Mouse (Mus musculus): ENCODE measurements around the gene Gm28230.

Gene Gm28230

DNA sequence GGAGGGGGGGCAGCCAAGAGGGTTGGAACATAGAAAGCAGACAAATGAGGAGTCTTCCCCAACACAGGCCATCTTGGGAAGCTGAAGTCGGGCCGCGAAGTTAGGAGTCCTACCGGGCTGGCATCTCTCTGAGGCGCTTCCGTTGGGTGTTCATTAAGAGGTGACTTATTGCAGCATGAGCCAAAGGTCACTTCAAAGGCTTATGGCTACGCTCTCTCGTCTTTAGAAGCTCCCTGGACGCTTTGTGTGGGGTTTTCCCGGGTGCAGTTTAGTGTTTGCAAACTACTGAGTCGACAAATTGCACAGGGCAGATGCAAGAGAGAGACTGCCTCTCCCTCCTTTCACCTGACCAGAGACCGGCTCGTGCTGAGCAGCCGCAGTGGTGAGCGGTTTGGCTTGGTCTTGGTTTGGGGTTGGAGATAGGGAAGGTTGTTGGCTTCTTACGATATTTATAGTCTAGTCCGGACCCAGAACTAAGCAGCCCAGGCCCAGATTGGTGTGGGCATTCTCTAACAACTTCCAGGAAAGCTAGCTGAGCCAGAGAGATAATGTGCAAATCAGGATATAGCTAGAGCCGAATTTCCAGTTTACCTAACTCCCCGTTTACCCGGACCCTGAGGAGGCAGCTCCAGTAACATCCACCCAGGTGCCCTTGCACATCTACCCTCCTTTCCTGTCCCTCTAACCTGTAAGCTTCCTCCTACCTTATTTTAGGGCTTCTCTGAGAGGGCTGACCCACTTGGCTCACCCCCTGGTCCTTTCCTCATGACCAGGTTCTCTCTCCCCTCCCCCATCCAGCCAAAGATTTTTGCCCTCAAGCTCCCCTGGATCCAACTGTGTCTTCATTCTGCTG is 12.3 kb downstream of the Gm28230 start:
- DNase-seq (ENCODE audit: extremely low read depth, low read depth, low spot score): peak; percentile 89

GRCm38 (mm10) chr2:74739476-74739800 is 12.9 kb downstream of the Gm28230 start:
- no peak for DNase-seq (ENCODE audit: extremely low read depth, low read depth, low spot score)

GRCm38 (mm10) chr2:74739869-74740268 is 13.3 kb downstream of the Gm28230 start:
- DNase-seq (ENCODE audit: extremely low read depth, low read depth, low spot score): no peak

- DNase-seq (ENCODE audit: extremely low read depth, low read depth, low spot score): no peak
These were observed 14.0 kb downstream of the Gm28230 start for GRCm38 (mm10) chr2:74740311-74741091.

GRCm38 (mm10) chr2:74741252-74741978 is 14.9 kb downstream of the Gm28230 start:
- no peak for DNase-seq (ENCODE audit: extremely low read depth, low read depth, low spot score)

- no peak for DNase-seq (ENCODE audit: extremely low read depth, low read depth, low spot score)
These were observed 15.4 kb downstream of the Gm28230 start for GRCm38 (mm10) chr2:74741979-74742277.

DNA sequence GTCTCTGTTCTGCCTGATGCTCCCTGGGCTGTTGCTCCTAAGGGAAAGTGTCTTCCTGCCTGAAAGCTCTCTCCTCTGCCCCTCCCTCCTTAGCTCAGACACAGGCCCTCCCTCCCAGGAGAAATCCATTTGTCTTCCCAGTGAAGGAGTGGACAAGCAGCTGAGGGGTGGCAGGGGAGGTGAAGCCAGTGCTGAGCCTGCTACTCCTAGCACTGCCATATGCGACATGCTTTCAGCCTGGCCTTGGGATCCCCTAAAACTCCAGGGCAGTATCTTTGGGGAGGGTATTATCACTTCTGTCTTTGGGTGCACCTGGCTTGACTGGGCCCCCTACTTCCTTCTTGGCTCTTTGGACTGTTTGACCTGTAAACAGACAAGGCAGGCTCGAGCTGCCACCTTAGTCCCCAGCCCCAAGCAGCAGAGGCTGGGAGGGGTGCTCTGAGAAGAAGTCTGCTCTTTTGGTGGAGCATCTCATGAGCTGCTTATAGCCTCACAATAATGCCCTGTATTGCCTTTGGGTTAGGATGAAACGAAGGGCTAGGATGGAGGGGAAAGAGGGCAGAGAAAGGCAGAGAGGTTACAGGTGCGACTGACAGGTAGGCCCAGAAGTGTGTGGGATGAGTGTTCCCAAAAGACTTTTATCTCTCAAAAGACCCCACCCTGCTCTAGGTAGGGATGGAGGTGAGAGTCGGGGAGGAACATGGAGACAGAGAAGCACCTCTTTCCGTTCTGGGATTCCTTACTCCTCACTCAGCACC is 19.2 kb downstream of the Gm28230 start:
- no peak for DNase-seq (ENCODE audit: extremely low read depth, low read depth, low spot score)

- DNase-seq (ENCODE audit: extremely low read depth, low read depth, low spot score): no peak
These were observed 19.9 kb downstream of the Gm28230 start for GRCm38 (mm10) chr2:74746298-74746921.

DNA sequence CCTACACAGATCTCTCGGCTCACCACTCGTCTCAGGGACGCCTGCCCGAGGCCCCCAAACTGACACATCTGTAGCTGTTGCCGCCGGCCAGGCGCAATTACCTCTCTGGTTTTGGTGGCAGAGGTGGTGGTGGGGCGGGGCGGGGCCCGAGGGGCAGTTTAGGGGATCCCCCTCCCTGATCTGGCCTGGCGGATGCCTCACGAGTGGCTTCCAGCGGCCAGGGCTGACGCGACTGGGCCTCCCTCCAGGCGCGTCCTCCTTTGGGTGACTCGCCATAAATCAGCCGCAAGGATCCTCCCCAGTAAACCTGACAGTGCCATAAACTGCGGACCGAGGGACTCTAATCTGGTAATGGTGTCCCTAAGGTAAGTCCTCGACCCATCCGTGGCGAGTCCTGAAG is 20.5 kb downstream of the Gm28230 start:
- no peak for DNase-seq (ENCODE audit: extremely low read depth, low read depth, low spot score)

GRCm38 (mm10) chr2:74747661-74748141 is 21.2 kb downstream of the Gm28230 start:
- DNase-seq (ENCODE audit: extremely low read depth, low read depth, low spot score): no peak

- no peak for DNase-seq (ENCODE audit: extremely low read depth, low read depth, low spot score)
These were observed 22.0 kb downstream of the Gm28230 start for GRCm38 (mm10) chr2:74748436-74748995.

GRCm38 (mm10) chr2:74749337-74750121 is 23.0 kb downstream of the Gm28230 start:
- no peak for DNase-seq (ENCODE audit: extremely low read depth, low read depth, low spot score)

- DNase-seq (ENCODE audit: extremely low read depth, low read depth, low spot score): no peak
These were observed 24.3 kb downstream of the Gm28230 start for GRCm38 (mm10) chr2:74750731-74751250.

DNA sequence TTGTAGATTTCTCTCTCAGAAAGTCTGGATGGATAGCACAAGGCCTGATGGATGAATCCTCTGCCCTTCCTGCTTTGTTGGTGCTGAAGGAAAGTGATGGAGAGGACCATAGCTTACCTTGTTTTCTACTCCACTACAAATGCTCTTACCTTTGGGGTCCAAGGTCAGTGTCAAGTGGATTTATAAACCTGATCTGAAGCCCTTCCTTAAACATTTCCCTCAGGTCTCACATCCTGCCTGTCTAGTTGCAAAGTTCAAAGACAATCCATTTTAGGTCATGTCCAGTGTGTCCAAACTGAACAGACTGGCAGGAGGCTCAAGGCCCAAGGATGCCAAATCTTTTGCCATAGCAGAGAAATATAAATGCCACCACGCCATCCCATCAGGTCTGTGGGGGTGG is 25.3 kb downstream of the Gm28230 start:
- no peak for DNase-seq (ENCODE audit: extremely low read depth, low read depth, low spot score)

DNA sequence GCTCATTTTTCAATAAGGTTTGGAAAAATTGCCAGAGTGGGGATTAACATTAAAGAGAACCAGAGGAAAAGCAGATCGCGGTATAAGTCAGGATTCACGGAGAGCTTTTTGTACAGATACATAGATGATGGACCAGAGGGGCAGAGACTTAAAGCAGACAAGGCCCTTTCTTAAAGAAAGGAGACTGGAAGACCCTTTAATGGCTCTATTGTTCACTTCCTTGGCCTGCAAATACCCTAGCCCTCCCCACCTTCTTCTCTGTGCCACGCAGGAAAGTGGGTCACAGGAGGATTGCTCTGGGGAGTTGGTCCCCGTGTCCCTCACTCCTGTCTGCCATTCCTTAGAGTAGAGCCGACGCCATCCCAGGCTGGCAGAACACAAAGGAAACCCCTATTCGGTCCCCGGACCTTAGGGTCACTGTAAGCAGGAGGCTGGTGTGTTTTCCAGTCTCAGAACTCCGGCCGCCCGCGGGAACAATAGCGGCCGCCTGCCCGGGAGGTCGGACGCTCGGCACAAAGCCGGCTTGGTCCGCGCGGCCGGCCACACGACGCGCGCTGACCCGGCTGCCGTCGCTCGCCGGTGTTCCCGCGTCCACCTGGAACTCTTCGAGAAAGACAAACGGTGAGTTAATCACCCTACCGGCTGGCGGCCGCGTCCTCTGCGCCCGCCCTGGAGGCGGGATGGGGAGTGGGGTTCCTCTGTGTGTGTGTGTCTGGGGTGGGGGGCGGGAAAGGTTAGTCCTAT is 26.1 kb downstream of the Gm28230 start:
- DNase-seq (ENCODE audit: extremely low read depth, low read depth, low spot score): no peak

GRCm38 (mm10) chr2:74753175-74753523 is 26.6 kb downstream of the Gm28230 start:
- no peak for DNase-seq (ENCODE audit: extremely low read depth, low read depth, low spot score)

DNA sequence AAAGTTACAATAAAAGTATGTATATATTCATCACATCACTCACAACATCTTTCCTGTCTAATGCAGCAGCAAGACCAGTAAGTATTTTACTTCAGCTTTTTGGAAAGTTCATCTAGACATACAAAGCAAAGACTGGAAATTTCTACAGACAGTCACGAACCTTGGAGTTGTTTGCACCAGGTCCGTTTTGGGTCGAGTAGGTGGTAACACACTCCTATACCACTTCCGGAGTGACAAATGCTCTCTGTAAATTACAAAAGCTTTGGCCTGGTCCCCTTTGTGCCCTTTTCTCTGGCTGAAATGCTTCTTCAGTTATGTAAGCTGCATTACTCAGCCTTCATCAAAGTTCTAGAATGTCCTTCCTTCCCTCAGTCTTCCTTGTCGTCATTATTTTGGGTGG is 27.2 kb downstream of the Gm28230 start:
- no peak for DNase-seq (ENCODE audit: extremely low read depth, low read depth, low spot score)

- DNase-seq (ENCODE audit: extremely low read depth, low read depth, low spot score): no peak
These were observed 33.6 kb downstream of the Gm28230 start for GRCm38 (mm10) chr2:74760146-74760545.

GRCm38 (mm10) chr2:74761941-74762340 is 35.4 kb downstream of the Gm28230 start:
- DNase-seq (ENCODE audit: extremely low read depth, low read depth, low spot score): no peak
